Mouse (Mus musculus): ENCODE results near the gene Rhbdd3. TPM values are rescaled to one million over a fixed set of nuclear protein-coding genes. Genes with fewer than 3 reads are reported as not detected.
A peak's percentile ranks its signal among the peaks of the same experiment; 100 is the strongest.

Rhbdd3 gene
- polyA plus RNA-seq, 1 experiment from 2014 or later: 23.8 TPM

GRCm38 (mm10) chr11:5132751-5133150, 34.0 kb downstream of the Rhbdd3 start:
- no peaks in the 10 kb centered on the region for H3K9me3 ChIP-seq (ENCODE audit: control insufficient read depth, low read length)
- H3K4me1 ChIP-seq (ENCODE audit: control insufficient read depth, insufficient read depth, low read length): peaks cover 25% of the 10 kb centered on the region
- 71% methylated on average over 4 of the region's 4 CpGs for WGBS
- DNase-seq (ENCODE audit: low spot score): no peak
- no peak for ATAC-seq (ENCODE audit: insufficient read depth, low FRiP score, low TSS enrichment)
- H3K9ac ChIP-seq (ENCODE audit: low read length): no peak overlapping the region
- no peak overlapping the region for H3K4me3 ChIP-seq (ENCODE audit: low read depth, low read length)
- H3K27ac ChIP-seq (ENCODE audit: low read depth, low read length): no peak overlapping the region
- H3K4me2 ChIP-seq (ENCODE audit: low read depth): no peak overlapping the region
- no peaks in the 10 kb centered on the region for H3K36me3 ChIP-seq (ENCODE audit: control insufficient read depth, insufficient read depth, low read length)
- H3K27me3 ChIP-seq (ENCODE audit: control insufficient read depth, insufficient read depth, low read length): no peaks in the 10 kb centered on the region

- no peaks in the 10 kb centered on the region for H3K9me3 ChIP-seq (ENCODE audit: control insufficient read depth, low read length)
Observed at GRCm38 (mm10) chr11:5135914-5136313, 37.2 kb downstream of the Rhbdd3 start.

GRCm38 (mm10) chr11:5138642-5139041, 39.9 kb downstream of the Rhbdd3 start:
- Histone ChIP-seq H3K4me3 (ENCODE audit: low read depth, low read length) (no peak overlapping the region), H3K9ac (ENCODE audit: low read length) (no peak overlapping the region), H3K36me3 (ENCODE audit: control insufficient read depth, insufficient read depth, low read length) (no peaks in the 10 kb centered on the region), H3K9me3 (ENCODE audit: control insufficient read depth, low read length) (no peaks in the 10 kb centered on the region), H3K27ac (ENCODE audit: low read depth, low read length) (no peak overlapping the region), H3K4me1 (ENCODE audit: control insufficient read depth, insufficient read depth, low read length) (peaks cover 3% of the 10 kb centered on the region; the same call in 1 of the 2 replicates), H3K4me2 (ENCODE audit: low read depth) (no peak overlapping the region), H3K27me3 (ENCODE audit: control insufficient read depth, insufficient read depth, low read length) (no peaks in the 10 kb centered on the region)
- ATAC-seq (ENCODE audit: insufficient read depth, low FRiP score, low TSS enrichment) (no peak), DNase-seq (ENCODE audit: low spot score) (no peak)
- 83% methylated on average over 2 of the region's 2 CpGs for WGBS

More at GRCm38 (mm10) chr11:5135914-5136313, 37.2 kb downstream of the Rhbdd3 start:
- Histone ChIP-seq H3K9ac (ENCODE audit: low read length) (no peak overlapping the region), H3K4me1 (ENCODE audit: control insufficient read depth, insufficient read depth, low read length) (peaks cover 3% of the 10 kb centered on the region; the same call in 1 of the 2 replicates), H3K36me3 (ENCODE audit: control insufficient read depth, insufficient read depth, low read length) (no peaks in the 10 kb centered on the region), H3K27ac (ENCODE audit: low read depth, low read length) (no peak overlapping the region), H3K4me3 (ENCODE audit: low read depth, low read length) (no peak overlapping the region), H3K27me3 (ENCODE audit: control insufficient read depth, insufficient read depth, low read length) (no peaks in the 10 kb centered on the region), H3K4me2 (ENCODE audit: low read depth) (no peak overlapping the region)
- no peak for ATAC-seq (ENCODE audit: insufficient read depth, low FRiP score, low TSS enrichment)
- no peak for DNase-seq (ENCODE audit: low spot score)
- WGBS: 85% methylated on average over 11 of the region's 11 CpGs

- Histone ChIP-seq H3K9me3 (ENCODE audit: control insufficient read depth, low read length) (no peaks in the 10 kb centered on the region), H3K4me2 (ENCODE audit: low read depth) (no peak overlapping the region)
- WGBS: 72% methylated on average over 9 of the region's 9 CpGs
Observed at GRCm38 (mm10) chr11:5139372-5139771, 40.6 kb downstream of the Rhbdd3 start.

GRCm38 (mm10) chr11:5140619-5141018, 41.9 kb downstream of the Rhbdd3 start:
- Histone ChIP-seq H3K9ac (ENCODE audit: low read length) (no peak overlapping the region), H3K27ac (ENCODE audit: low read depth, low read length) (no peak overlapping the region), H3K4me1 (ENCODE audit: control insufficient read depth, insufficient read depth, low read length) (peaks cover 3% of the 10 kb centered on the region; the same call in 1 of the 2 replicates), H3K27me3 (ENCODE audit: control insufficient read depth, insufficient read depth, low read length) (no peaks in the 10 kb centered on the region), H3K36me3 (ENCODE audit: control insufficient read depth, insufficient read depth, low read length) (no peaks in the 10 kb centered on the region), H3K4me3 (ENCODE audit: low read depth, low read length) (no peak overlapping the region), H3K4me2 (ENCODE audit: low read depth) (no peak overlapping the region), H3K9me3 (ENCODE audit: control insufficient read depth, low read length) (no peaks in the 10 kb centered on the region)
- WGBS: 76% methylated on average over 8 of the region's 8 CpGs
- no peak for ATAC-seq (ENCODE audit: insufficient read depth, low FRiP score, low TSS enrichment)
- no peak for DNase-seq (ENCODE audit: low spot score)

More at GRCm38 (mm10) chr11:5139372-5139771, 40.6 kb downstream of the Rhbdd3 start:
- Histone ChIP-seq H3K27me3 (ENCODE audit: control insufficient read depth, insufficient read depth, low read length) (no peaks in the 10 kb centered on the region), H3K4me3 (ENCODE audit: low read depth, low read length) (no peak overlapping the region), H3K4me1 (ENCODE audit: control insufficient read depth, insufficient read depth, low read length) (peaks cover 3% of the 10 kb centered on the region; the same call in 1 of the 2 replicates), H3K27ac (ENCODE audit: low read depth, low read length) (no peak overlapping the region), H3K9ac (ENCODE audit: low read length) (no peak overlapping the region), H3K36me3 (ENCODE audit: control insufficient read depth, insufficient read depth, low read length) (no peaks in the 10 kb centered on the region)
- ATAC-seq (ENCODE audit: insufficient read depth, low FRiP score, low TSS enrichment) (no peak), DNase-seq (ENCODE audit: low spot score) (no peak)

- H3K27me3 ChIP-seq (ENCODE audit: control insufficient read depth, insufficient read depth, low read length): no peaks in the 10 kb centered on the region
- H3K4me3 ChIP-seq (ENCODE audit: low read depth, low read length): no peak overlapping the region
- ATAC-seq (ENCODE audit: insufficient read depth, low FRiP score, low TSS enrichment) (no peak), DNase-seq (ENCODE audit: low spot score) (no peak)
- H3K4me1 ChIP-seq (ENCODE audit: control insufficient read depth, insufficient read depth, low read length): peaks cover 3% of the 10 kb centered on the region; the same call in 1 of the 2 replicates
- no peaks in the 10 kb centered on the region for H3K36me3 ChIP-seq (ENCODE audit: control insufficient read depth, insufficient read depth, low read length)
- WGBS: 87% methylated on average over 5 of the region's 5 CpGs
- no peaks in the 10 kb centered on the region for H3K9me3 ChIP-seq (ENCODE audit: control insufficient read depth, low read length)
- H3K27ac ChIP-seq (ENCODE audit: low read depth, low read length): no peak overlapping the region
- H3K9ac ChIP-seq (ENCODE audit: low read length): no peak overlapping the region
- H3K4me2 ChIP-seq (ENCODE audit: low read depth): no peak overlapping the region
Observed at GRCm38 (mm10) chr11:5141252-5141651, 42.5 kb downstream of the Rhbdd3 start.

- WGBS: 97% methylated on average over 2 of the region's 2 CpGs
- H3K27me3 ChIP-seq (ENCODE audit: control insufficient read depth, insufficient read depth, low read length): no peaks in the 10 kb centered on the region
- no peak overlapping the region for H3K4me2 ChIP-seq (ENCODE audit: low read depth)
- peaks cover 3% of the 10 kb centered on the region; the same call in 1 of the 2 replicates for H3K4me1 ChIP-seq (ENCODE audit: control insufficient read depth, insufficient read depth, low read length)
- no peak for ATAC-seq (ENCODE audit: insufficient read depth, low FRiP score, low TSS enrichment)
- no peak overlapping the region for H3K9ac ChIP-seq (ENCODE audit: low read length)
- no peaks in the 10 kb centered on the region for H3K9me3 ChIP-seq (ENCODE audit: control insufficient read depth, low read length)
- H3K36me3 ChIP-seq (ENCODE audit: control insufficient read depth, insufficient read depth, low read length): no peaks in the 10 kb centered on the region
- H3K4me3 ChIP-seq (ENCODE audit: low read depth, low read length): no peak overlapping the region
- no peak for DNase-seq (ENCODE audit: low spot score)
- no peak overlapping the region for H3K27ac ChIP-seq (ENCODE audit: low read depth, low read length)
Observed at GRCm38 (mm10) chr11:5141965-5142364, 43.2 kb downstream of the Rhbdd3 start.

GRCm38 (mm10) chr11:5145600-5145999, 46.9 kb downstream of the Rhbdd3 start:
- Histone ChIP-seq H3K4me3 (ENCODE audit: low read depth, low read length) (no peak overlapping the region), H3K4me2 (ENCODE audit: low read depth) (no peak overlapping the region), H3K36me3 (ENCODE audit: control insufficient read depth, insufficient read depth, low read length) (no peaks in the 10 kb centered on the region), H3K27me3 (ENCODE audit: control insufficient read depth, insufficient read depth, low read length) (no peaks in the 10 kb centered on the region), H3K4me1 (ENCODE audit: control insufficient read depth, insufficient read depth, low read length) (peaks cover 16% of the 10 kb centered on the region), H3K9ac (ENCODE audit: low read length) (no peak overlapping the region), H3K27ac (ENCODE audit: low read depth, low read length) (no peak overlapping the region), H3K9me3 (ENCODE audit: control insufficient read depth, low read length) (no peaks in the 10 kb centered on the region)
- DNase-seq (ENCODE audit: low spot score) (no peak), ATAC-seq (ENCODE audit: insufficient read depth, low FRiP score, low TSS enrichment) (no peak)
- 53% methylated on average over 3 of the region's 3 CpGs for WGBS

- DNase-seq (ENCODE audit: low spot score) (no peak), ATAC-seq (ENCODE audit: insufficient read depth, low FRiP score, low TSS enrichment) (no peak)
- WGBS: 37% methylated on average over 7 of the region's 7 CpGs
- H3K36me3 ChIP-seq (ENCODE audit: control insufficient read depth, insufficient read depth, low read length): no peaks in the 10 kb centered on the region
- H3K9me3 ChIP-seq (ENCODE audit: control insufficient read depth, low read length): no peaks in the 10 kb centered on the region
- no peak overlapping the region for H3K4me2 ChIP-seq (ENCODE audit: low read depth)
- H3K27me3 ChIP-seq (ENCODE audit: control insufficient read depth, insufficient read depth, low read length): 0 out of 2 replicates have a peak, but pooled peaks cover 2% of the 10 kb centered on the region
- peaks cover 20% of the 10 kb centered on the region for H3K4me1 ChIP-seq (ENCODE audit: control insufficient read depth, insufficient read depth, low read length)
- H3K4me3 ChIP-seq (ENCODE audit: low read depth, low read length): no peak overlapping the region
- H3K27ac ChIP-seq (ENCODE audit: low read depth, low read length): 0 out of 2 replicates have a peak overlapping the region, but pooled peaks have one; percentile 27
- peak overlapping the region; percentile 26 for H3K9ac ChIP-seq (ENCODE audit: low read length)
Observed at GRCm38 (mm10) chr11:5149249-5149648, 50.5 kb downstream of the Rhbdd3 start.

All from neural tube, embryonic 11.5 days (tissue).